Mouse (Mus musculus) urinary bladder, postnatal 25 days (tissue): ENCODE results near the gene Tle2.

Experiments used
- DNase-seq: peaks from one replicate; pipeline ENCODE4 v3.0.0; 2022; ENCODE audit warnings: low spot score

The Tle2 gene

GRCm38 (mm10) chr10:81605666-81605973 is 31.3 kb downstream of the Tle2 start:
- no peak for DNase-seq

GRCm38 (mm10) chr10:81605974-81606751 is 31.8 kb downstream of the Tle2 start, which contains the start of gene BC025920:
TSS of gene BC025920 (plus strand) at chr10:81606270.
- peak; percentile 77 for DNase-seq

- DNase-seq, result no peak
Measured at GRCm38 (mm10) chr10:81608308-81608707, 33.9 kb downstream of the Tle2 start.

GRCm38 (mm10) chr10:81612779-81613178 is 38.4 kb downstream of the Tle2 start:
- no peak for DNase-seq

GRCm38 (mm10) chr10:81615486-81615885 is 41.1 kb downstream of the Tle2 start:
- no peak for DNase-seq

- no peak for DNase-seq
Measured at GRCm38 (mm10) chr10:81619976-81620375, 45.6 kb downstream of the Tle2 start.

GRCm38 (mm10) chr10:81620786-81621185 is 46.4 kb downstream of the Tle2 start:
- DNase-seq, result no peak

GRCm38 (mm10) chr10:81623441-81623840 is 49.1 kb downstream of the Tle2 start:
- no peak for DNase-seq

- DNase-seq, result no peak
Measured at GRCm38 (mm10) chr10:81626101-81626993, 52.0 kb downstream of the Tle2 start.

- DNase-seq, result peak; percentile 82
Measured at GRCm38 (mm10) chr10:81626994-81627835, 52.9 kb downstream of the Tle2 start, which contains the start of gene Sirt6. TSS of gene Sirt6 (minus strand) at chr10:81627797.

- no peak for DNase-seq
Measured at GRCm38 (mm10) chr10:81627836-81628220, 53.5 kb downstream of the Tle2 start.

GRCm38 (mm10) chr10:81628390-81628789 is 54.0 kb downstream of the Tle2 start, which contains the start of gene Ankrd24:
TSS of gene Ankrd24 (plus strand) at chr10:81628540.
- no peak for DNase-seq

- peak; percentile 77 for DNase-seq
Measured at GRCm38 (mm10) chr10:81633253-81634099, 59.1 kb downstream of the Tle2 start.

- DNase-seq, result no peak
Measured at GRCm38 (mm10) chr10:81636338-81636737, 62.0 kb downstream of the Tle2 start.

GRCm38 (mm10) chr10:81638101-81638500 is 63.7 kb downstream of the Tle2 start:
- DNase-seq, result no peak
